Mouse (Mus musculus) cerebral cortex, adult 2 months (tissue): Measurements from ENCODE around the gene Bcl7b.

Experiments
- WGBS: fragments of 180-500 bp; shearing (Covaris S2); methylation state at CpG from one replicate; pipeline ENCODE4 v1.1.7; 2018; 5-methylcytosine and 5-hydroxymethylcytosine counted together

Gene Bcl7b

GRCm38 (mm10) chr5:135171688-135172220, 3.7 kb downstream of the Bcl7b start:
- 49% methylated on average over 6 of the region's 6 CpGs for WGBS

DNA sequence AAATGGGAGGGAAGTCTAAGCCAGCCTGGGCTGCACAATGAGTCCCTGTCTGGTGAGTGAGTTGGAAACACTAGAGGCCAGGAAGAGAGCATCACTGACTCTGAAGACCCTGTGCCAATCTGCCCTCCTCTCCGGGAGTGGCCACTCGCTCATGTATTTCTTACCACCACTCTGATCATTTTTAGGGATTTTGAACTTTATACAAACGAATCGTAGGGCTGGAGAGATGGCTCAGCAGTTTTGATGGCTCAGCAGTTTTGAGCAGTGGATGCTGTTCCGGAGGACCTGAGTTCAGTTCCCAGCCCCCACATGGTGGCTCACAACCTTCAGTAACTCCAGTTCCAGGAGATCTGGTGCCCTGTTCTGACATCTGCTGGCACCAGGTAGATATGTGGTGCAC, 4.9 kb downstream of the Bcl7b start:
- WGBS, result 88% methylated on average over 5 of the region's 5 CpGs

- whole genome bisulfite sequencing, result 72% methylated on average over 3 of the region's 3 CpGs
Observed at GRCm38 (mm10) chr5:135178523-135178922, 10.4 kb downstream of the Bcl7b start.

DNA sequence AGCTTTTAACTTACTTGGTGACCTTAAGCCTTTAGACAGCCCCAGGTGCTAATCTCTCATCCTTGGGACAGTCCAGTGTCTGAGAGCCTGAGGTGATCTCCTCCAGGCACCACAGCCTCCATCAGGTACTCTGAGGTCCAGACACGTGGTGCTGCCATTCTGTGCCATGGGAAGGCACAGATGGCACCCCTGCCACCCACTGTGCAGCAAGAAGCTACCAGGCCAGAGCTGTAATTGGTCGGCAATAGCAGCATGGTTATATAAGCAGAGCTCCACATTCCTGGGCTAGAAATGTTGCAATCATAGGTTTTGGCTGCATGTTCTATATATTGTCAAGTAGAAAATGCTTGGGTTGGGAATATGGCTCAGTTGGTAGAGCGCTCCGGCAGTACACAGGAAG, 10.9 kb downstream of the Bcl7b start:
- WGBS, result 42% methylated on average over 4 of the region's 4 CpGs

- WGBS, result 87% methylated on average over 7 of the region's 7 CpGs
Observed at GRCm38 (mm10) chr5:135179616-135180015, 11.5 kb downstream of the Bcl7b start.

GRCm38 (mm10) chr5:135180796-135181195, 12.7 kb downstream of the Bcl7b start:
- 96% methylated on average over 14 of the region's 14 CpGs for WGBS

GRCm38 (mm10) chr5:135181776-135182175, 13.7 kb downstream of the Bcl7b start:
- 66% methylated on average over 6 of the region's 6 CpGs for WGBS

GRCm38 (mm10) chr5:135183131-135183861, 15.2 kb downstream of the Bcl7b start:
- WGBS, result 18% methylated on average over 8 of the region's 8 CpGs

- 95% methylated on average over 3 of the region's 3 CpGs for WGBS
Observed at GRCm38 (mm10) chr5:135185016-135185415, 16.9 kb downstream of the Bcl7b start.

- WGBS, result 32% methylated on average over 3 of the region's 3 CpGs
Observed at GRCm38 (mm10) chr5:135185596-135185995, 17.5 kb downstream of the Bcl7b start.

- WGBS, result 12% methylated on average over 10 of the region's 10 CpGs
Observed at GRCm38 (mm10) chr5:135186231-135186620, 18.1 kb downstream of the Bcl7b start.

DNA sequence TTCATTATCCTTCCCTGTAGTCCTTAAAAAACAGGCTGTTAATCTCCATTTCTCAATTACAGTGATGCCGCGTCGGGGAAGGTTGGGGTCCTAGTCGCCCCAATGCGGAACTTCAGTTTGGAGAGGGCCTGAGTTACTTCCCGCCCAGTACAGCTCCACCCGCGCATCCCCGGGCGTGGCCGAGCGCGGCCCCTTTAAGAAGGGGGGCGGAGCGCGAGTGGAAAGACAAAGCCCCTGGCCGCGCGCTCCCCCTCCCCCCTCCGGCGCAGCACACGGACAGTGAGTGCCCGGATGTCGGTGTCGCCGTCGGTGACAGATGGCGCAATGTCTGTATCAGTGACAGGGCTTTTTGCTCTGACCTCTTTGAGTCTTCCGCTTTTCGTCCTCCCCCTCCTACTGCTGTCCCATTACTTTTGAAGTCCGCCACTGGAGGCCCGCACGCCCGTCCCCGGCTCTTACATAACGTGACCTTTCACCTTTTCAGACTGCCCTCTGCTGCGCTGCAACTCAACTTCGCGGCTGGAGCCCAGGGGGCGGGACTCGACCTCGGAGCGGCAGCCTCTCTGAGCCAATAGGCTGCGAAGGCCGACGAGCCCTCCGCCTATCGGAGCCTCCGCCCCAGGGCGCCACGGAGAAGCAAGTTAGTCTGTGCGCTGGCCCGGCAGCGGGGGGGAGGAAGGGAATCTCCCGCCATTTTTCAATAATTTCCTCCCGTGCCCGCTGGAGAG, 18.7 kb downstream of the Bcl7b start, which contains the start of gene Baz1b:
TSS of gene Baz1b (plus strand) at position 644 of the 728 bp plus-strand sequence.
- under 1% methylated on average over 57 of the region's 57 CpGs for WGBS

GRCm38 (mm10) chr5:135187349-135188213, 19.5 kb downstream of the Bcl7b start:
- WGBS, result under 1% methylated on average over 102 of the region's 102 CpGs

DNA sequence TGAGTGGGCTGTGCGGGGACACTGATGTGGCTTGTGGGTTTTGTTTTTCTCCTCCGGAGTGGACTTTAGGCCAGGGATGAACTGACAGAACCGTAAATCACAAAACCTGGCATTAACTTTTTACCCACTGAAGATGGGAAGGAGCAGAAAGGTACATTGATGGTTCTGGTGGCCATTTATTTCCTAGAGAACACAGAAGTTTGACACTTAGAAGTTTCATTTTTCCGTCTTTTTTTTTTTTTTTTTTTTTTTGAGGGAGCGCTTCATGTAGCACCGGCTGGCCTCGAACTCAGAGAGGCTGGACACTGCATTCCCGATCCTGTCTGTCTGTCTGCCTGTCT, 20.1 kb downstream of the Bcl7b start:
- WGBS, result 2% methylated on average over 8 of the region's 8 CpGs

DNA sequence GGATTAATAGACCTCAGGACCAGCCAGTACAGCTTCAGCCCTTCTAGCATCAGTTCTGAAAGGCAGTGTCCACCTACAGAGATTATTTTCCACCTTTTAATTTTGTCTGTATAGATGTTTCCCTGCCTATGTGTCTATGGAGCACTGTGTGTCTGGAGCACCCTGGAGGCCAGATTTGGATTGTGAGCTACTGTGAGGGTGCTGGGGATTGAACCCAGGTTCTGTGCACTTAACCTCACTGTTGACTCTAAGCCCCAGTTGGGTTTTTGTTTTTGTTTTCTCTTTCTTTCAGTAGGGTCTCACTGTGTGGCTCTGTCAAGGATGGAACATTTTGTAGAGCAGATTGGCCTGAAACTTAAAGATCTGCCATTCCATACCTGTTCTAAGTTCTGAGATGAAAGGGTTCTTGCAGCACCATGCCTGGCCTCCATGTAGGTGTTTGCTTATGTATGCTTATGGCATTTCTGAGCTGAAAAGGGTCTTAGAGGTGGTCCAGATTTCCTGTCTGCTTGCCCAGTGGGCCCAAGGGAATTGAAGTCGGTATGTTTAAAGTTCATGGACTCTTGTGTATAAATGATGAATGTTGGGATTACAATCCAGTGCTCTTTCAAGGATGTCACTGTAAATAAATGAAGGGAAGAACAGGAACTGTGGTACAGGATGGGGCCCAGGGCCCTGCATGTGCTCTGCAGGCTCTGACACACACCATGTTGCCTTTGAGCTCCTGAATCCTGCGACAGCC, 21.4 kb downstream of the Bcl7b start:
- 44% methylated on average over 2 of the region's 2 CpGs for WGBS

- whole genome bisulfite sequencing, result 40% methylated on average over 2 of the region's 2 CpGs
Observed at GRCm38 (mm10) chr5:135191620-135192019, 23.5 kb downstream of the Bcl7b start.

- 80% methylated on average over 1 of the region's 1 CpGs for WGBS
Observed at GRCm38 (mm10) chr5:135192431-135192830, 24.3 kb downstream of the Bcl7b start.

DNA sequence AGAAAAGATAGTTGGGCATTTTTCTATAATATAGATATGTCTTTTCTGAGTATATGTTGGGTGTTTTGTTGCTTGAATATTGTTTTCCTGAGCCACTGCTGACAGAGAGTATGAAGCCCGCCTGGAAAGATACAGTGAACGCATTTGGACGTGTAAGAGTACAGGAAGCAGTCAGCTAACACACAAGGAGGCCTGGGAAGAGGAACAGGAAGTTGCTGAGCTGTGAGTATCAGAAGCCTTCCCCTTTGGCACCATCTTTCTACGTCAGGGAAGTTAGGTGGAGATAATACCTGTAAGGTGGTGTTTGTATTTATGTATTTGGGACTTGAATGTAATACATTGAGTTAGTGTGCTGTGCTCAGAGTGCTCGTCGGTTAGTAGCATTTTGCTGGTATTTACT, 28.3 kb downstream of the Bcl7b start:
- 70% methylated on average over 6 of the region's 6 CpGs for WGBS

DNA sequence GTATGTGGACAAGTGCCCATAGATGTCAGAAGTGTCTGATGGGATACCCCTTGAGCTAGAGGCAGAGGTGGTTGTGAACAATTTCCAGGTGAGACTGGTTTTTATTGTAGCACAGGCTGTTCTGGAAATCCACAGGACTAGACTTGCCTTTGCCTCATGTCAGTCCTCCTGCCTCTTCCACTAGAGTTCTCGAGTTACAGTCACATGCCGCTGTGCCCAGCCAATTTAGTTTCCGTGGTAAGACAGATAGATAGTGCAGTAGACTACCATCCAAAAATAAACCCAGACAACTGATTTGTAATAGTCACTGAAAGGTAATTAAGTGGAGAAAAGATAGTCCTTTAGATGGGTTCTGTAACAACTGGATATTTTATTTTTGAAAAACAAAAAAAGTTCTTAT, 34.7 kb downstream of the Bcl7b start:
- 82% methylated on average over 3 of the region's 3 CpGs for WGBS

- WGBS, result 100% methylated on average over 1 of the region's 1 CpGs
Observed at GRCm38 (mm10) chr5:135208197-135208596, 40.1 kb downstream of the Bcl7b start.

- WGBS, result 81% methylated on average over 6 of the region's 6 CpGs
Observed at GRCm38 (mm10) chr5:135216871-135217270, 48.8 kb downstream of the Bcl7b start.
